Mouse (Mus musculus) thymus, postnatal 14 days (tissue): Measurements from ENCODE around the gene Zfp575.
"Not testable (repeated sequence)": the region's sequence is repeated elsewhere in the genome, so short reads cannot be mapped to it uniquely, and the experiment has no call there.

ENCODE experiments used
- DNase-seq: peaks from one replicate; pipeline ENCODE4 v3.0.0; 2021

Gene Zfp575

GRCm38 (mm10) chr7:24587330-24588105 lies at the start of gene Zfp575, which contains the start of gene Ethe1:
Gene Zfp575, minus strand, starts transcription at chr7:24587641.
Gene Ethe1, plus strand, starts transcription at chr7:24587543.
- DNase-seq, result peak; percentile 74

- no peak for DNase-seq
Observed at GRCm38 (mm10) chr7:24637046-24637445, 49.6 kb upstream of the Zfp575 start.

- DNase-seq, result no peak
Observed at GRCm38 (mm10) chr7:24636264-24636663, 48.8 kb upstream of the Zfp575 start, which contains the start of gene Lypd3. Gene Lypd3, plus strand, starts transcription at chr7:24636550.

- DNase-seq, result no peak
Observed at GRCm38 (mm10) chr7:24630116-24630880, 42.9 kb upstream of the Zfp575 start.

- DNase-seq, result no peak
Observed at GRCm38 (mm10) chr7:24629672-24630071, 42.2 kb upstream of the Zfp575 start.

GRCm38 (mm10) chr7:24628685-24629610 lies 41.5 kb upstream of the Zfp575 start:
- peak; percentile 90 for DNase-seq

- no peak for DNase-seq
Observed at GRCm38 (mm10) chr7:24622967-24623366, 35.5 kb upstream of the Zfp575 start.

- DNase-seq, result no peak
Observed at GRCm38 (mm10) chr7:24621193-24621592, 33.8 kb upstream of the Zfp575 start.

GRCm38 (mm10) chr7:24619671-24620397 lies 32.4 kb upstream of the Zfp575 start:
- no peak for DNase-seq

GRCm38 (mm10) chr7:24618374-24618773 lies 30.9 kb upstream of the Zfp575 start:
- not testable (repeated sequence) for DNase-seq

- peak; percentile 39 for DNase-seq
Observed at GRCm38 (mm10) chr7:24617763-24618162, 30.3 kb upstream of the Zfp575 start.

GRCm38 (mm10) chr7:24614816-24615215 lies 27.4 kb upstream of the Zfp575 start:
- no peak for DNase-seq

- DNase-seq, result peak; percentile 38
Observed at GRCm38 (mm10) chr7:24612308-24612910, 25.0 kb upstream of the Zfp575 start.

- no peak for DNase-seq
Observed at GRCm38 (mm10) chr7:24611709-24612108, 24.3 kb upstream of the Zfp575 start.

- DNase-seq, result peak; percentile 97
Observed at GRCm38 (mm10) chr7:24610879-24611494, 23.5 kb upstream of the Zfp575 start.

- peak; percentile 74 for DNase-seq
Observed at GRCm38 (mm10) chr7:24610144-24610878, 22.9 kb upstream of the Zfp575 start, which contains the start of gene Phldb3. Gene Phldb3, plus strand, starts transcription at chr7:24610763.

- peak; percentile 83 for DNase-seq
Observed at GRCm38 (mm10) chr7:24608561-24608960, 21.1 kb upstream of the Zfp575 start.

- DNase-seq, result peak; percentile 88
Observed at GRCm38 (mm10) chr7:24608017-24608416, 20.6 kb upstream of the Zfp575 start.

- no peak for DNase-seq
Observed at GRCm38 (mm10) chr7:24606046-24606445, 18.6 kb upstream of the Zfp575 start.

GRCm38 (mm10) chr7:24605561-24605960 lies 18.1 kb upstream of the Zfp575 start:
- DNase-seq, result no peak
